Mouse (Mus musculus) intestine, embryonic 14.5 days (tissue): ENCODE measurements around the gene Wdr35. TPM values are rescaled to one million over a fixed set of nuclear protein-coding genes. Genes with fewer than 3 reads are reported as not detected.

ENCODE experiments used
- ATAC-seq: fragments of 200-750 bp; cut with Nextera tagmentation; replicated peaks from 2 replicates; pipeline ENCODE4 v1.8.0; 2017; ENCODE audit warnings: low read depth, moderate number of reproducible peaks, moderate TSS enrichment, moderate library complexity; ENCODE audit not compliant: low FRiP score, low TSS enrichment
- DNase-seq: peaks from one replicate; pipeline ENCODE4 v3.0.0-alpha.2; 2018; ENCODE audit warnings: low spot score
- H3K27ac ChIP-seq: fragments of 300-500 bp; sonication (generic); 2 replicates; pipeline ENCODE4 v1.5.1; 2014; ENCODE audit warnings: low read depth, mild to moderate bottlenecking, control low read depth
- H3K27me3 ChIP-seq: fragments of 300-500 bp; sonication (generic); replicated peaks from 2 replicates; pipeline ENCODE4 v1.6.1; 2014; ENCODE audit warnings: low read length, control low read depth; ENCODE audit not compliant: control insufficient read depth, insufficient read depth
- H3K36me3 ChIP-seq: fragments of 300-500 bp; sonication (generic); 2 replicates; pipeline ENCODE4 v1.6.1; 2014; ENCODE audit warnings: low read length, control low read depth; ENCODE audit not compliant: control insufficient read depth, insufficient read depth
- H3K4me1 ChIP-seq: fragments of 300-500 bp; sonication (generic); replicated peaks from 2 replicates; pipeline ENCODE4 v1.6.1; 2014; ENCODE audit warnings: low read length, control low read depth, mixed read lengths; ENCODE audit not compliant: control insufficient read depth, insufficient read depth
- H3K4me2 ChIP-seq: fragments of 300-500 bp; sonication (generic); 2 replicates; pipeline ENCODE4 v1.6.1; 2014; ENCODE audit warnings: low read length
- H3K4me3 ChIP-seq: fragments of 300-500 bp; sonication (generic); 2 replicates; pipeline ENCODE4 v1.5.1; 2014; ENCODE audit warnings: low read depth, low read length, control low read depth, mixed read lengths
- H3K9ac ChIP-seq: fragments of 300-500 bp; sonication (generic); 2 replicates; pipeline ENCODE4 v1.6.1; 2014; ENCODE audit warnings: mild to moderate bottlenecking, low read length
- H3K9me3 ChIP-seq: fragments of 300-500 bp; sonication (generic); 2 replicates; pipeline ENCODE4 v1.6.1; 2016; ENCODE audit warnings: low read length, control low read depth; ENCODE audit not compliant: control insufficient read depth
- WGBS: fragments of 180-500 bp; shearing (Covaris S2); extraction: QIAGEN DNeasy Blood & Tissue Kit; methylation state at CpG from one replicate; pipeline ENCODE4 v1.1.7; 2014; 5-methylcytosine and 5-hydroxymethylcytosine counted together
- polyA plus RNA-seq: library from polyadenylated mRNA; unstranded; fragments of >200 nt; fragmentation: Nextera tagmentation; extraction: Ambion mirVana; gene quantifications from 2 replicates; pipeline ENCODE4 v1.2.1, GENCODE M21; 2014

Wdr35 gene
- polyA plus RNA-seq, 1 experiment from 2014 or later = 13.2 TPM

DNA sequence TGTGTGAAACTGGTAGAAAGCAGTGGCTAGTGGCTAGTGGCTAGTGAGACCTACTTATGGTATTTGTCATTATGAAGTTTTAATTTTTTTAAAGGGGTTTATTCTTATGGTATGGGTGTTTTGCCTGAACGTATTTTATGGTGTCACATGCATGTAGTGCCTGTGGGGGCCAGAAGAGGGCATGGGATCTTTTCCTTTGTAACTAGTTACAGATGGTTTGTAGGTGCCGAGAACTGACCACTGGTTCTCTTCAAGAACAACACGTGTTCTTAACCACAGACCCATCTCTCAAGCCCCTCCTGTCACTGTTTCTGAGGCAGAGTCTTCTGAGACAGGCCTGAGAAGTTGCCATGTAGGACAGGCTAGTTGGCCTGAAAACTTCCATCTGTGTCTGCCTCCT lies 1.4 kb downstream of the Wdr35 start:
- H3K4me3 ChIP-seq = no peak overlapping the region
- ATAC-seq = no peak
- 88% methylated on average over 3 of the region's 3 CpGs for WGBS

DNA sequence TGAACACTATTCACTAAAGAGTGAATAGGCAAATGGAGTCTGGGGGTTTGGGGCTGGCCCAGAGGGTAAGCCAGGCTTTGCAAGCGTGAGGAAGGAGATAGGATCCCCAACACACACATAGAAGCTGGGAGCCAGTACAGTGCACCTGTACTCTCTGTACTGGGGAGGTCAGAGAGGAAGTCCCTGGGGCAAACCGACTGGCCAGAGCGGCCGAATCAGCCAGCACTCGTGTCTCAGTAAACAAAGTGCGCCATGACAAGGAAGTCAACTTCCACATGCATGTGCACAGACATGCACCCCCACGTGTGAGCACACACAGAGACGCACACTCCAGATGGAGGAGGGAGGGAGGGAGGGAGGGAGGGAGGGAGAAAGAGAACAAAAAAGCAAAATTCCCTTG lies 19.5 kb downstream of the Wdr35 start:
- no peak for DNase-seq
- Histone ChIP-seq H3K27me3 (no peaks in the 10 kb centered on the region), H3K9ac (no peak overlapping the region), H3K27ac (no peak overlapping the region), H3K9me3 (no peaks in the 10 kb centered on the region), H3K4me2 (no peak overlapping the region), H3K36me3 (0 out of 2 replicates have a peak, but pooled peaks cover 6% of the 10 kb centered on the region), H3K4me3 (no peak overlapping the region), H3K4me1 (no peaks in the 10 kb centered on the region)
- 70% methylated on average over 8 of the region's 8 CpGs for WGBS
- no peak for ATAC-seq

More for the DNA sequence above, 1.4 kb downstream of the Wdr35 start:
- H3K9me3 ChIP-seq = no peaks in the 10 kb centered on the region
- H3K27me3 ChIP-seq = no peaks in the 10 kb centered on the region
- DNase-seq = no peak
- no peak overlapping the region for H3K27ac ChIP-seq
- H3K4me1 ChIP-seq = 0 out of 2 replicates have a peak, but pooled peaks cover 11% of the 10 kb centered on the region
- H3K4me2 ChIP-seq = peak overlapping the region; percentile 96; the same call in 1 of the 2 replicates
- peaks cover 7% of the 10 kb centered on the region for H3K36me3 ChIP-seq
- H3K9ac ChIP-seq = no peak overlapping the region

DNA sequence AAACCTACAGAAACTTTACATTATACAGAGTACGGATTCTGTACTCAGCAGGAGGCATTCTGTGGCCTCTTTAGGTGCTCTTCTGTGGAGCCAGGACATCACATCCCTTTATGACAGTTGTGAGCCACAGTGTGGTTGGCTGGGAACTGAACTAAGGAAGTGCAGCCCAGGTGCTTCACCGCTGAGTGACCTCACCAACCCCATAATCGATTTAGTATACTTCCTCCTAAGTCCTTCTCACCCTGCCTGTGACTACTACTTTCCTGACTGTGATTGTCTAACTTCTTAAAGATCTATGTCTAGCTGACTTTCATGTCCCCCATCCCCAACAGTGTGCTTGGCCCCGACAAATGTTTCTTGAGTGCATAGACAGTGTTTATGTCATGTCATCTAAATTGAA lies 24.6 kb downstream of the Wdr35 start:
- 0 out of 2 replicates have a peak, but pooled peaks cover 6% of the 10 kb centered on the region for H3K36me3 ChIP-seq
- no peak overlapping the region for H3K9ac ChIP-seq
- no peak overlapping the region for H3K27ac ChIP-seq
- ATAC-seq = no peak
- WGBS = 89% methylated on average over 4 of the region's 4 CpGs
- no peaks in the 10 kb centered on the region for H3K27me3 ChIP-seq
- H3K4me1 ChIP-seq = no peaks in the 10 kb centered on the region
- no peak for DNase-seq
- H3K9me3 ChIP-seq = no peaks in the 10 kb centered on the region
- no peak overlapping the region for H3K4me3 ChIP-seq
- H3K4me2 ChIP-seq = no peak overlapping the region

DNA sequence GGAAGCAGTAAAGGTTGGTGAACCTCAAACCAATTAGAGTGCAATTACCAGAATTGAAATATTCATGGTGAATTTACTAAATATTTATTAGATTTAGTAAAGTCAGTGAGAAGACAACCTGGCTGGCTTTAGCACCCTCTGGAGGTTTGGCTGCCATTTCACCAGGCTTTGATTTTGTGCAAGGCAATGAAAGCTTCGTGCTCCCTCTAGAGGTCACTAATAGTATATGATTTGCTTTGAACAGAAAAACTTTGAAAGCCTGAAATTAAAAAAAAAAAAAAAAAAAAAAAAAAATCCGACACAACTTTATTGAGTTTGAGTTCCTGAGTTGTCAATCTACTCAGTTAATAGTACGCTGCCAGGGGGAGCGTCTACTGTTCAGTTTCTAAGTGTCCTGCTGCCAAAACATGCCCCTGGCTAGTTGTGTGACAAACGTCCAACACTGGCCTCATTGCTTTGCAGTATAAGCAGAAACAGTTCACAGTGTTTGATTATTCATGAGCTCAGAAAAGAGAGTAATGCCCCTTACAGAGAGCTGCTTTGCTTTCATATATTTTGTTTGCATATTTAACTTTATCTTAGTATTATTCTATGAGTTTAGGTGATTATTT lies 28.5 kb downstream of the Wdr35 start:
- no peak overlapping the region for H3K9ac ChIP-seq
- no peaks in the 10 kb centered on the region for H3K9me3 ChIP-seq
- DNase-seq = peak; percentile 61
- H3K4me1 ChIP-seq = no peaks in the 10 kb centered on the region
- no peaks in the 10 kb centered on the region for H3K27me3 ChIP-seq
- H3K4me3 ChIP-seq = no peak overlapping the region
- no peak overlapping the region for H3K27ac ChIP-seq
- no peaks in the 10 kb centered on the region for H3K36me3 ChIP-seq
- no peak for ATAC-seq
- H3K4me2 ChIP-seq = no peak overlapping the region
- 15% methylated on average over 5 of the region's 5 CpGs for WGBS

DNA sequence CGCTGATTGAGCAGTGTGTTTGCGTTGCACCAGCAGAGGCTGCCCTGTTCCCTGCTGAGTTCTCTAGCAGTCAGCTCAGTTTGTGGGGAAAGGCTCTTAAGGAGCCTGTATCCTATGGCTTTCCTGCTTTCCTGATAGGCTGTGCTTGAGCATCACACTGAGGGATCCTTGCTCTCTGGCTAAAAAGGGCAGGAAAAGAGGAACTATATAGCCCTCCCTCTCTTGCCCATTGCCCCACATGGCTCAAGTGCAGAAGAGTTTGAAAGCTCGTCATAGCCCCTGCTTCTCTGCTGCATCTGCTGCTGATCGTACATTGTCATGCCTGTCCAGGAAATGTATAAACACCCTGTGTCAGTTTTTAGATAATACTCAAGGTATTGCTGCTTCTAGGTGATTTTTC lies 33.5 kb downstream of the Wdr35 start:
- Histone ChIP-seq H3K4me1 (no peaks in the 10 kb centered on the region), H3K9me3 (no peaks in the 10 kb centered on the region), H3K9ac (no peak overlapping the region), H3K4me3 (no peak overlapping the region), H3K27me3 (no peaks in the 10 kb centered on the region), H3K36me3 (no peaks in the 10 kb centered on the region), H3K4me2 (no peak overlapping the region), H3K27ac (no peak overlapping the region)
- ATAC-seq = no peak
- 65% methylated on average over 4 of the region's 4 CpGs for WGBS
- DNase-seq = no peak

DNA sequence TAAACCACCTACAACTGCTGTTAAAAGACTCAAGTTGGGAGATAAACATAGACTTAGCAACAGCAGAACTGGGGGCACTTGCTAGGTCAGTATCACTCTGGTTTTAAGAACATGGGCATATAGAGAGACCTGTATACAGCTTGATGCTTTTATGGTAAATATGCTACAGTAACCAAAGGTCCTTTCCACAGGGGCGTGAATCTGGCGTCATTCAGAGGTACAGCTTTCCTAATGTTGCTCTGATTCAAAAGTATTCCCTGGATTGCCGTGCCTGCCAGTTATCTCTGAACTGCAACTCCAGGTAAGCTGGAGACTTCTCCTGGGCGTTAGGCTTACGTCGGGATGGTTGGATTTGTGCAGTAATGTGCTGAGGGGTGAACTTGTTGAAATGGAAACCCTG lies 34.1 kb downstream of the Wdr35 start:
- Histone ChIP-seq H3K9ac (no peak overlapping the region), H3K27ac (no peak overlapping the region), H3K4me3 (no peak overlapping the region), H3K27me3 (no peaks in the 10 kb centered on the region), H3K36me3 (peaks cover 4% of the 10 kb centered on the region; the same call in 1 of the 2 replicates), H3K4me2 (no peak overlapping the region), H3K4me1 (no peaks in the 10 kb centered on the region), H3K9me3 (no peaks in the 10 kb centered on the region)
- DNase-seq = no peak
- ATAC-seq = no peak
- WGBS = 93% methylated on average over 6 of the region's 6 CpGs

DNA sequence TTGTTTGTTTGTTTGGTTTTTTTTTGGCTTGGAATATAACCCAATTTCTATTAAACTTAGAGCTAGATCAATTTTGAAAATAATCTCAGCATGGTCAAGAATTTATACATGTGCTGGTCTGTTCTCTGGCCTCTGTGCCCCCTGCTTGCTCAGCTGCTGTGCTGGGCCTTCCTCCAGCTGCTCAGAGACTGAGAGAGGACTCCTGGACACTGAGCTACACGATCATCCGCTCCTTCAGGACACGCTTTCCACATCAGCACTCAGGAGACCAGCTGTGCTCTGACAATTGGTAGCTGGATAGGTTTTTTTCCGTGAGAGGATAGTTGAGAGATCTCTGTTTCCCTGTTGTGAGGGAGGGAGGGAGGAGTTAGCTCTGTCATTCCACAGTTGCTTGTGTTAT lies 36.6 kb downstream of the Wdr35 start:
- Histone ChIP-seq H3K27ac (no peak overlapping the region), H3K9me3 (no peaks in the 10 kb centered on the region), H3K27me3 (no peaks in the 10 kb centered on the region), H3K4me1 (no peaks in the 10 kb centered on the region), H3K4me3 (no peak overlapping the region), H3K9ac (no peak overlapping the region), H3K4me2 (no peak overlapping the region), H3K36me3 (peaks cover 4% of the 10 kb centered on the region; the same call in 1 of the 2 replicates)
- DNase-seq (no peak), ATAC-seq (no peak)
- 66% methylated on average over 4 of the region's 4 CpGs for WGBS

DNA sequence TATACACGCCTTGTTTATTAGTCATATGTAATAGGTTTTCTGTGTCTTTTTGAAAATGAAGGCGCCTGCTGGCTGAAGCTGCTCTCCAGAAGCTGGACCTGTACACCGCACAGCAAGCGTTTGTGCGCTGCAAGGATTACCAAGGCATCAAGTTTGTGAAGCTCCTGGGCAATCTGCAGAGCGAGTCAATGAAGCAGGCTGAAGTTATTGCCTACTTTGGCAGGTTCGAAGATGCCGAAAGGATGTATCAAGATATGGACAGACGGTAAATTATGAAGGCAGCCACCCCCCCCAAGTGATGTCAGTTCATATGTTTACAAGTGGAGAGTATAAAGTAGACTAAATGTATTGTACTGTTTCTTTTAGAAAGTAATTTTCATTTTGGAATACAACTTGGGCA lies 42.7 kb downstream of the Wdr35 start:
- Histone ChIP-seq H3K27me3 (no peaks in the 10 kb centered on the region), H3K9ac (no peak overlapping the region), H3K36me3 (peaks cover 17% of the 10 kb centered on the region; the same call in 1 of the 2 replicates), H3K27ac (no peak overlapping the region), H3K4me2 (no peak overlapping the region), H3K4me1 (no peaks in the 10 kb centered on the region), H3K4me3 (no peak overlapping the region), H3K9me3 (no peaks in the 10 kb centered on the region)
- 95% methylated on average over 9 of the region's 9 CpGs for WGBS
- no peak for ATAC-seq
- DNase-seq = no peak

DNA sequence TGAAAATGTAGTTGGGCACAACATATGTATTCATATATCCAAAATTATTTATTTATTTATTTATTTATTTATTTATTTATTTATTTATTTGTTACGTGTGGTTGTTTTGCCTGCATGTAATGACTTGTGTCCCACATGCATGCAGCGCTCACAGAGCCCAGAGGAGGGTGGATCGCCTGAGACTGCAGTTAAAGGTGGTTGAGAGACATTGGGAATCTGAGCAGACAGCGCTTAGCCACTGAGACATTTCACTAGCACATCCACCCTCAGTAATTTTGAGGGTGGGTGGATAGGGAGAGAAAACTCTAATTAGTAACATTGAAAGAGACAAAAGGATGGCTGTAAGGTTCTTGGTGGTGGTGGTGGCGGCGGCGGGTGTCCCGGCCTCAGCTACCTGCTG lies 46.7 kb downstream of the Wdr35 start:
- WGBS = 94% methylated on average over 8 of the region's 8 CpGs
- no peak overlapping the region for H3K27ac ChIP-seq
- ATAC-seq (no peak), DNase-seq (no peak)
- H3K4me1 ChIP-seq = no peaks in the 10 kb centered on the region
- no peaks in the 10 kb centered on the region for H3K9me3 ChIP-seq
- peaks cover 12% of the 10 kb centered on the region; the same call in 1 of the 2 replicates for H3K36me3 ChIP-seq
- H3K4me2 ChIP-seq = no peak overlapping the region
- no peaks in the 10 kb centered on the region for H3K27me3 ChIP-seq
- H3K4me3 ChIP-seq = no peak overlapping the region
- H3K9ac ChIP-seq = no peak overlapping the region
